Mouse (Mus musculus): ENCODE results near the gene Ubox5. TPM values are rescaled to one million over a fixed set of nuclear protein-coding genes. Genes with fewer than 3 reads are reported as not detected.

Ubox5 gene
- polyA plus RNA-seq (2012; rRNA removed) = 2.2 and 2.4 TPM in 2 replicates

DNA sequence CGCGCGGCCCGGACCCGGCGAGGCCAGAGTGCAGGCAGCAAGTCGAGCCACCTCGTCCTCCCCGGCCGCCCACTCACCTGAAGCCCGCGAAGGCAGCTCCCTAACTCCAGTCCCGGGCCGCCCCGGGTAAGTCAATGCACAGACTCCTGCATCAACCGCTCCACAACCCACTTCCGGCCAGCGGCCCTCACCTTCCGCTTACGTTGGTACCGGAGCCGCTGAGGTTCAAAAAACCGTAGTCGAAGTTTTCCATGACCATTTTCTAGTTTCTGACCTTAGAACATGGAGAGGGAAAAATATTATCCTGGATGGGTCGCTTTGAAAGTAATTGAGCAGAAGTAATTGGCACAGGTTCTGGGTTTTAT, at the start of gene Ubox5, which contains the start of gene Fastkd5:
TSS of gene Ubox5 (minus strand) at position 200 of the 365 bp plus-strand sequence.
TSS of gene Fastkd5 (minus strand) at position 189 of the 365 bp plus-strand sequence.

DNA sequence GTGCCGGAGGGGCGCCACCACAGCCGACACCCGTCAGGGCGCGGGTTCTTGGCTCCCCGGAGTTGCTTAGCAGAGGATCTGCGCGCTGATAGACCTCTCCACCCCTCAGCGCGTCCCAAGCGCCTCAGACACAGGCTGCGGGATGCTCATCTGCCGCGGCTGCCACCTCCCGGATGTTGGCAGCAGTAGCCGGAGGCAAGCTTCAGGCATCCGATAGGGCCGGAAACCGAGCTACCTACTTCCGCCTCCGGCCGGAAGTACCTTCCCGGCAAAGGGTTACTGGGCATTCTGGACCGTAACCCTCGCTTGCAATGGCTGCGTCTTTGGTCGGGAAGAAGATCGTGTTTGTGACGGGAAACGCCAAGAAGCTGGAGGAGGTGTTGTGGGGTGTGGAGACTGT, 37.7 kb upstream of the Ubox5 start, which contains the start of gene Itpa:
TSS of gene Itpa (plus strand) at position 52 of the 400 bp plus-strand sequence.

DNA sequence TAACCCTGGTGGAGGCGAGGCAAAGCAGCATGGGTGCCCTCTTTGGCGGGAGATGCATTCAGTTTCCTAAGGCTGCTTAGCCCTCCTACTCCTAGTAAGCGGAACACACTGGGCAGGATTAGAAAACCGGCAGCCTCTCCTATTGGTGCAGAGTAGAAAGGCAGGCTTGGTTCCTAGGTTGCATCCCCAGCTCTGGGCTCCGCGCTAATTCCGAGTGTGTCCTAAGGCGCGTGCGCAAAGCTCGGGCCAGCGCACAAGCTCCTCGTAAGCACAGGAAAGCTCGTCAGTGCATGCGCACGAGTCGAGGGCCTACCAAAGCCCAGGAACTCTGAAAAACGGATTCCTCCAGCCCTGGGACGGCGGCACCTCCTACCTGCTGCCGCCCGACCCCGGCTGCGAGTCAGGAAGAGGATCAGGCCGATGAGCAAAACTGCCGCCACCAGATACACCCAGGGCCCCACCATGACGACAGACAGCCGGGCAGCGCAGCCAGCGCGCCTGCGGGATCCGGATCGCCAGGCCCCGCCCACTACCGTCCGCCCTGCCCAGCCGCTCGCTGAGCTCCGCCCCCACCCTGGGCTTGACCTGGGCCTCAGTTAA, 34.4 kb upstream of the Ubox5 start, which contains the start of gene Ddrgk1:
TSS of gene Ddrgk1 (minus strand) at position 558 of the 600 bp plus-strand sequence.

DNA sequence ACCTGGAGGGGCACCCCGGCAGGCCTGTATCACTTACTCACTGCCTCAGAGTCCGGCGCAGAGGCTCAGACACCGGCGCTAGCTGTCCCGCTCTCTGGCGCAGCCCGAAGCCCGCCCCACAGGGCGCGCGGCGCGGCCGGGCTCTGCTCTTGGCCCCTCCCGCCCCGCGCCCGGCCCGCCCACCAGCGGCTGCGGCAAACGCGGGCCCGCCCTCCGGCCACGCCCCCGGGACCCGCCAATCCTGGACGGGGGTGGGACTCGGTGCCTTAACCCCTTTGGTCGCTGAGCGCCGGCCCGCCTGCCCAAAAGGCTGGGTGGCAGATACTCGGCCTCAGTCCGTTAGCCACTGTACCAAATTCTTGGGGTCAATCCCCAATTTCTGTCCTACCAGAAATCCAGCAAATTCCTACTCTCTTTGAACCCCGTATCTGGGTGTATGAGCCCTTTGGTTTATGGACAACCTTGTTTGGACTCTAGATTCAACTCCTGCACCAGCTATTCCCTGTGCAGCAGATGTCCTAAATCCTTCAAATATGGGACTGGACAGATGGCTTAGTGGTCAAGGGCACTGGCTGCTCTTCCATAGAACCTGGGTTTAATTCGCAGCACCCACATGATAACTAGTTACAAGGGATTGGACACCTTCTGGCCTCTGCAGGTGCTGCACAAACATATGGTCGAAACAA, 13.0 kb upstream of the Ubox5 start, which contains the start of gene Lzts3:
TSS of gene Lzts3 (minus strand) at position 120 of the 686 bp plus-strand sequence.

DNA sequence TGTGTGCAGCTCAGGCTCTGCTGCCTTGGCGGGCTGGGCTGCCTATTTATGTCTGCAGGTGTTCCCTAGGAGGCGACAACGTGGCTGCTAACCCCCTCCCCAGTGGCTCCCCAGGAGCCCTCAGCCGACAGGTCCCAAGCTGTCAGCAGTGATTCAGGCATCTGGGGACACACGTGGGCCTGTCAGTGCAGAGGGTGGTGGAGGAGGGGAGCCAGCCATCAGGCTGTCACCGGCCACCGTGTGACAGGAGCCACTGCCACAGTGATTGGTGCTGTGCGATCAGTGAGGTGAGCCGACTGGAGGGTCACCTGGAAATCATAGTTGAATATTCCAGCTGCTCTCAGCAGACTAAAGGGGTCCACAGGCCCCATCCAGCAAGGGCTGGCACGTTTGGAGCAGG, 47.3 kb downstream of the Ubox5 start, which contains the start of gene Avp:
TSS of gene Avp (minus strand) at position 3 of the 400 bp plus-strand sequence.

DNA sequence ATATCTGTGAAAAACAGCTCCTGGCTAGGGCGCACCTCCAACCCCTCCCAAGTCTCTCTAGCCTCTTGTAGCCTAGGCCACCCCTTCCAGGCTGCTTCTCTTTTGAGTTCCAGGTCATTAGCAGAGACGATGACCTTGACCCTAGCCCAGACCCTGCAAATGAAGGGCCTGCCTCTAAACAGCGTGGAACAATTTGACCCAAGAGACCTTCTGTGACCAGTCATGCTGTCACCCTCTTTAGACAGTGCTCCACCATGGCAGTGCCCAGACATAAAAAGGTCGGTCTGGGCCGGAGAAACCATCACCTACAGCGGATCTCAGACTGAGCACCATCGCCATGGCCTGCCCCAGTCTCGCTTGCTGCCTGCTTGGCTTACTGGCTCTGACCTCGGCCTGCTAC, 54.0 kb downstream of the Ubox5 start, which contains the start of gene Oxt:
TSS of gene Oxt (plus strand) at position 301 of the 400 bp plus-strand sequence.

DNA sequence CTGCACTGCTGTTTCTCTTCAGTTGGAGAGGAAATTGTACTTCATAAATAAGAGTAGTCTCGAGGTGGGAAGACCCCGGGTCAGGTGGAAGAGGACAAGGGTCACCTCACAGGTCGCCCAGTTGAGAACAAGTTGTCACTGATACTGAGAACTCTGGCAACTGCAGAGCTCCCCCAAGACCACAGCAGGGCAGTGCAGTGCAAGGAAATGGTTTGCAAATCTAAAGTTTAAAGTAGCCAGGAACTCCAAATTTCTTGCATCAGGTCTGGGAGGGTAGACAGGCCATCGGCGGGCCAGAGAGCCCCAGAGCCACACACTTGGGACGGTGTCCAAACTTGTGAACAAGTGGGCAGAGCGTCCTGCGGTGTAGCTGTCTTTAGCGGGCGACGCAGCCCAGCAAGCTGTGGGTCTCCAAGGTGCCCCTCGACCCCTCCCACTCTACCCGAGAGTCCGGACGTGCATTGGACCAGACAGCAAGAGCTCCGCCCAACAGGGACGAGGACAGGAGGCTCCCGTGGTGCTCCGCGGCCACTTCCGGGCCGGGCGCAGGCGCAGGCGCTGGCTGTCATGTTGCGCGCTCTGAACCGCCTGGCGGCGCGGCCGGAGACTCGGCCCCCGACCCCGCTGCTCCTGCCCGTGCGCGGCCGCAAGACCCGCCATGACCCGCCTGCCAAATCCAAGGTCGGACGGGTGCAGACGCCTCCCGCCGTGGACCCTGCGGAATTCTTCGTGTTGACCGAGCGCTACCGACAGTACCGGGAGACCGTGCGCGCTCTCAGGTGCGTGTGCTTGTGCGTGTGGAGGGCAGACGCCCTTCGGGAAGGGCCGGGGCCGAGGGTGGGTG, 66.4 kb downstream of the Ubox5 start, which contains the start of gene Mrps26:
TSS of gene Mrps26 (plus strand) at position 531 of the 844 bp plus-strand sequence.

Other genes with a start within 250 kb of the Ubox5 start
- 1.2 and 1.6 TPM in 2 replicates for gene Cpxm1, start 232.5 kb downstream of the Ubox5 start, polyA plus RNA-seq (2012; rRNA removed)
- not detected in 2 replicates for gene Gm28372, start 224.8 kb downstream of the Ubox5 start, polyA plus RNA-seq (2012; rRNA removed)
- not detected in 2 replicates for gene 1700020A23Rik, start 224.8 kb downstream of the Ubox5 start, polyA plus RNA-seq (2012; rRNA removed)
- gene Tmem239, start 223.6 kb downstream of the Ubox5 start, polyA plus RNA-seq (2012; rRNA removed) = not detected in 2 replicates
- gene Vps16, start 205.7 kb downstream of the Ubox5 start, polyA plus RNA-seq (2012; rRNA removed) = 30.3 and 37.0 TPM in 2 replicates
- 8.6 and 9.5 TPM in 2 replicates for gene Pced1a, start 205.3 kb downstream of the Ubox5 start, polyA plus RNA-seq (2012; rRNA removed)
- gene Ptpra, start 179.8 kb downstream of the Ubox5 start, polyA plus RNA-seq (2012; rRNA removed) = 19.0 and 19.6 TPM in 2 replicates
- gene Mrps26, start 66.3 kb downstream of the Ubox5 start, polyA plus RNA-seq (2012; rRNA removed) = 19.6 and 20.9 TPM in 2 replicates
- gene Oxt, start 53.9 kb downstream of the Ubox5 start, polyA plus RNA-seq (2012; rRNA removed) = not detected in 2 replicates
- gene Avp, start 47.5 kb downstream of the Ubox5 start, polyA plus RNA-seq (2012; rRNA removed) = not detected in 2 replicates
- gene Fastkd5, start within 50 bp of the Ubox5 start, polyA plus RNA-seq (2012; rRNA removed) = 3.1 and 3.3 TPM in 2 replicates
- 4.8 and 5.6 TPM in 2 replicates for gene Lzts3, start 12.8 kb upstream of the Ubox5 start, polyA plus RNA-seq (2012; rRNA removed)
- 41.7 and 44.2 TPM in 2 replicates for gene Ddrgk1, start 34.6 kb upstream of the Ubox5 start, polyA plus RNA-seq (2012; rRNA removed)
- 23.8 and 24.5 TPM in 2 replicates for gene Itpa, start 37.6 kb upstream of the Ubox5 start, polyA plus RNA-seq (2012; rRNA removed)
- 0.10 and 0.15 TPM in 2 replicates for gene Slc4a11, start 67.5 kb upstream of the Ubox5 start, polyA plus RNA-seq (2012; rRNA removed)